Mouse (Mus musculus): ENCODE data around the gene Gm2a.

The Gm2a gene

DNA sequence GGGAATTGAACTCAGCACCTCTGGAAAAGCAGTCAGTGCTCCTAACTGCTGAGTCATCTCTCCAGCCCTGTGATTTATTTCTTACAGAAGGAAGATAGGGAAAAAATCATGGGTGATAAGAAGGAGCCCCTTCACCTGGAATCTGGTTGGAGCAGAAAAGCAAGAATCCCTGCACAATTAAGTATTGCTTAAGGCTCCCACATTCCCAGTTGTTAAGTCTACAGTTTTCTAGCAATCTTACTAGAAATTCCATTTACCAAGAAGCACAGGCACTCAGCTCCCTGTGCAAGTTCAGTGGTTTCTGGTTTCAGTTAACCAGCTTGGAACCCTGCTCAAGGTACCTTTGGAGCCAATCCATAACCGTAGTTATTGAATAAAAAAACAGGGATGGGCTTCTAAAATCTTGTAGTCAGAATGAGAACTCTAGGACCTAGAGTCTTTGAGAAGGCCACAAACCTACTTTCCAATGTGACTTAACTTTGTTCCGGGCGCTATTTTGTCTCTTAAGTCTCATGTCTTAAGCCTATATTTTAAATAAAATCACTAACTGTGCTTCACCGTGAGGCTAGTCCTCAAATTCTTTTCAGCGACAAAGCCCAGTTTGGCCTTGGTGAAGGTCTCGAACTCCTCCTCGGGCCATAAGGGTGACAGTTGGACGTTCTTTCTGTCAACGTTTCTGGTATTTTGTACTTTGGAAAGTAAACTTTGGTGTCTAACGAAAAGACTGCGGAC, 1.0 kb upstream of the Gm2a start:
- no peak for DNase-seq (ENCODE audit: low read depth, low spot score)

DNA sequence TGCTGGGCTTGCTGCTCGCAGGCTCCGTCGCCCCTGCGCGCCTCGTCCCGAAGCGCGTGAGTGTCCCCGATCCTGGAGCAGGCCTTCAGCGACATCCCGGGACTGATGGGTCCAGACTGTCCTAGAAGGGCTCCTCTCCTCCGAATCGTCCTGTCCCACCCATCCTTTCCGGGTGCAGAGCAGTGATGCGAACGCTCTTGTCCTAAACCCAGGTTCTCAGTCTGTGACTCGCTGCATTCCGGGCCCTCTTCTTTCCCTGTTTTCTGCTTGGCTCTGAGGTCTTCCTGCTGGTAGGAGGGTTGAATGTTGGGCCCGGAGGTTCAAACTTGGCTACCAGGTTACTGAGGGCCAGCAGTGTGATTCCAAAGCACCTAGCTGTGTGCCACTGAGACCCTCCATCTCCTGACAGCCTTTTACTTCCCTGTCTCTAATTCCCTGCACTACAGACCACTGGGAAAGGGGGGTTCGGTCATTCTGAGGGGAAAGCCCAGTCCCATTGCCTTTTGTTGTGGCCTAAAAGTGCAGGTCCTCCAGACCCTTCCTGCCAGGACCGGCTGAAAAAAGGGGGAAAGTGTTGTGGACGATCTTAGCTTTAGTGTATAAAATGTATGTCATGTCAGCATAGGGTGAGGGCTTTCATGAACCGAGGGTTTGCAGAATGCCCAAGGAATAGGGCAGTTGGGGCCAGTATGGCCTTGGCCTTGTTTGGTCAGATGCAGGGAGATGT, 437 bp downstream of the Gm2a start:
- no peak for DNase-seq (ENCODE audit: low read depth, low spot score)

DNA sequence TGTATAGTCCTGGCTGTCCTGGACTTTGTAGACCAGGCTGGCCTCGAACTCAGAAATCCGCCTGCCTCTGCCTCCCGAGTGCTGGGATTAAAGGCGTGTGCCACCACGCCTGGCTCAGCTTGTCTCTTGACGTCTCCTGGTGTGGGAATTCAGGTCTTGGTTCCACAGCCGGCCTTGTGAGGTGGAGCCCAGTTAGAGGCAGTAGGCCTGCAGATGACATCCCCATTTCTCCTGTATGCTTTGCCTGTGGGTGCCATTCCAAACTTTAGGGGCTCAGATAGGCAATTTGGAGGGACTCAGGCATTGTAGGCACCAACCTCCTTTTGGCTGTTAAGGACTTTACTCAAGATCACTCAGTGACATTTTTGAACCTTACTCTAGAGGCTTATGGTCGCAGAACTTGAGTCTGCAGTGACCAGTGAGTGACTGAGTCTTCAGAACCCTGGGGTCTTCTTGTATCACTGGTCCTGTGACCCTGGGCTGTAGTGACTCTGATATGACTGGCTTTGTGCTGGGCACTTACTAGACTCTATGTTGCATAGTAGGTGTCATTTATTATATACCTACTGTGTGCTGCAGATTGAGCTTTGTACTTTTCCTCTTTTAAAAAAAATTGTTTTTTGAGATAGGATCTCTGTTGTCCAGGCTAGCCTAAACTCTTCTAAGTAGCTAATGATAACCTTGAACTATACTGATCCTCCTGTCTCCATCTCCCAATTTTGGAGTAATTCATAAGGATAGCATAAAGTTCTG, 1.3 kb downstream of the Gm2a start:
- DNase-seq (ENCODE audit: low read depth, low spot score): no peak

DNA sequence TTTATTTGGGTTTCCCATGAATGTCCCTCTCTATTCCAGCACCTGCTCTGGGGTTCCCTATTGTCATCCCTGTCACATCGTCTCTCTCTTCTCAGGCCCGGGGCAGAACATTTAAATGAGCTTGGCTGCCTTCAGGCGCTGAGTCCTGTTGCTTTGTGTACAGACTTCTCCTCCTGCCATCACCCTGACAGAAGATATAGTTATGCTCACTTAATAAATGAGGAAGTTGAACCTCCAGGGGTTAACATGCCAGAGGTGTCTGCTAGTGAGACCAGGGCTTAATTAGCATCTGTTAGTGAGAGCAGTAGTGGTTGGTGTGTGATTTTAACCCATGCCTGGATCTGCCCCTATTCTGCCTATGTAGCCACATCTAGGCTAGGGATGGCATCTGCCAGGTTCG, 2.0 kb downstream of the Gm2a start:
- DNase-seq (ENCODE audit: low read depth, low spot score): no peak

DNA sequence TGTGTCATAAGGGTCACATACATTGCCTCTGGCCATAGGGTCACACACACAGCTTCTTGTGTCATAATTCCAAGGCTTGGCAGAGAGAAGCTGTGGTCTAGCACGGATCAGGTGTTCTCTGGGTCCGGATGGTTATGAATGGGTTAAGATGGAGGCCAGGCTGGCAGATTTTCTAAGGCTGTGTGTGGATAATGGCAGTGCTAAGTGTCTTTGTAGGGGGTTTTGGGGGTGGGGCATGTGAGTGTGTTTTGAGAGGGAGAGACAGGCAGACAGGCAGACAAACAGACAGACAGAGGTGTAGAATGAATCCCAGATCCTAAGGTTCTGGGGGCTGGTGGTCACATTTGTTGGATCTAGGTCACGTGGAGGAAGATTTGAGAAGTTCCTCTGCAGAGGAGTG, 4.1 kb downstream of the Gm2a start:
- no peak for DNase-seq (ENCODE audit: low read depth, low spot score)

DNA sequence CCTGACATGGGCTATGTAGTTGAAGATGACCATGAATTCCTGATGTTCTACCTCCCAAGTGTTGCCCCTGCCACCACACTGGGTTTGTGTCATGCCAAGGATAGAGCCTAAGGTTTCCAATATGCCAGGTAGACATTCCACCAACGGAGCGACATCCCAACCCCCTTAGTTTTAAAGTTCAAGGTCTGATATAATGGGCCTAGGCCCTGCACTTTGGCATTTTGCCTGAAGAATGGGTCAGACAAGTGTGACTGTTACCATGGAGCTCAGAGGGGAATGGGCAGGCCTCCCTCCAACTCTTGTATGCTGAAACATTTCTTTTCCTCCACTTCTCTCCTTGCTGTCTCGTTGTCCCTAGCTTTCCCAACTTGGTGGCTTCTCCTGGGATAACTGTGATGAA, 5.3 kb downstream of the Gm2a start:
- no peak for DNase-seq (ENCODE audit: low read depth, low spot score)

DNA sequence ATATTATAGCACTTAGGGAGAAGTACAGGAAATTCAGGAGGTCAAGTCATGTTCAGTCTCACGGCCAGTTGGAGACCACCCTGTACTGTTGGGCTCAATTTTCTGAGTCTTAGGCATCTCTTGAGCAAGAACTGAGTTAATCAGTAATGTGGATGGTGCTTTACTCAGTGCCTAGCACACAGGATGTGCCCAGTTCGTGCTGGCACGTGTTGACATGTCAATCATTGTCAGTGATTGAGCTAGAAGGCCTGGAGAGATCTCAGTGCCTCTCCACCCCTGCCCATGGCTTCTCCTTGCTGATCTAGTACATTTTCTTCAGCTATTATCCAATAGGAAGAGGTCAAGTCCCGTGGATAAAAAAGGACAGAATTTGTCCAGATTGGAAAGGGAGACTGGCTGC, 7.5 kb downstream of the Gm2a start:
- no peak for DNase-seq (ENCODE audit: low read depth, low spot score)

DNA sequence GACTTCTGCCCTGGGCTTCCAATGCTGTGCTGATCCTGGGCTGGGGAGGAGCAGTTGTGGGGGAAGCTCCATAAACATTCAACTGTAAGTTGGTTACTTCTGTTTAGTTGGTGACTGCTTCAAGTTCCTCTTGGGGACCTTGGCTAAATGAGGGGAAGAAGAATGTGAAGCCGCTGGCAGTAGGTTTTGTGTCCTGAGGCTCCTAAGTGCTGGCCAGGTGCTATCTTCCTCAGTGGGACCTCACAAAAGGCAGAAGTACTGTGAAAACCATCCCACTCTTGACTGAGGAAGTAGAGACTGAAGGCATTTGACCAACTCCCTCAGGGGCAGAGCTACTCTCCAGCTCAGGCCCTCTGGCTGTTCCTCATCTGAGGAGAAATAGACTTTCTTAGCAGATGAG, 8.7 kb downstream of the Gm2a start:
- DNase-seq (ENCODE audit: low read depth, low spot score): no peak

DNA sequence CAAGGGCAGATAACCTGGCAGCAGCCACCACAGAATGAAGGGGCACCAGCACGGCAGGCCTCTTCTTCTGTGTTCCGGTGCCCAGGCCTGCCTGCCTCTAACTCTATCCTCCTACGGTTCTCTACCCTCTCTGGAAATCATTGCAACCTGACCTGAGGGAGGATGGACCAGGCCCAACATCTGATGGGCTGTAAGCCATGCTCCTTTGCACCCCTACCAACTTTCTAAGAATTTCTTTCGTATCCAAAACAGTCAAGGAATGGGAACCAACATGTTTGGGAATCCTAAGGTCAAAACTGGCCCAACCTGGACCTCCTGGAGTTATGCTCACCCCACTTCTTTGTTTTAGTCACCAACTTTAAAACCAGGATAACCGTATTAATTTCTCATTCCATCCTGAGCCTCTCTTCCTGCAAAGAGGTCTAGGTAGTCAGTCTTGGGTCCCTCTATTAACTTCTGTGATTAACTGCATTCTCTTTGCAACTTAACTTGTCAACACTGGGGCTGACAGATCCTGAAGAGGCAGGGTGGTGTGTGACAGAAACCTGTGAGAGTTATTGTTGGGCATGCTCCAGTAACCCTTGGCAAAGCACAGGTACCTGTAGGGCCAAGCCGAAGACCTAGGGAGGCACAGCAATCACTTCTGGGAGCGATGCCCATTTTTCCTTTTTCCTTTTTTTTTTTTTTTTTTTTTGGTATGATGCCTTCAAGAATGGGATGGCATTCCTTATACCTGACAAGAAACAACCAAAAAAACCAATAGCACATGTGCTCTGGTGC, 11.8 kb downstream of the Gm2a start:
- no peak for DNase-seq (ENCODE audit: low read depth, low spot score)

DNA sequence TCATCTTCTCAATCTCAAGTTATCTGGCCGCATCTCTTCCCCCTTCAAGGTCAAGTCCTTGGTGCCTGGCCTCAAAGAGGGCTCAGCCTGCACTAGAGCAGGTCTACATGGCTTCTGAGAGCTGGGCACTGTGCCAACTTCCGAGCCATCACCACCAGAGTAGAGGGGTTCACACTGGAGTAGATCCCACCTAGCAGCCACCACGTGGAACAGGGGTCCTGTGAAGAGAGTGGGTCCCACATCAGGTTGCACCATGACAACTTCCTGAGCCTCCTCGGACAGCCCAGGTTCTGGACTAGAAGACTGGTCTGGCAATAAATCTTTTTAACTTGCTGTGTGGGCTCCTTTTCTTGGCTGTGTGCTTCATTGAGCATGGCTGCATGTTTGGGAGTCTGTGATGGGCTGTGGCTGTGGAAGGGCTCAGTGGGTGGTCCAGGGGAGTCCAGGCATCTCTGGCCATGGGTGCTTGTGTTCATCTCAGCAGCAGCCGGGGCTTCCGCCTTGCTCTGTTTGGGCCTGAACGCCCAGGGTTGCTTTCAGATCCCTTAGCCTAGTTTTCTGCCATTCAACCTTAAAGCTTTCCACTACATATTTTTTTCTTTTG, 12.8 kb downstream of the Gm2a start:
- DNase-seq (ENCODE audit: low read depth, low spot score): no peak

DNA sequence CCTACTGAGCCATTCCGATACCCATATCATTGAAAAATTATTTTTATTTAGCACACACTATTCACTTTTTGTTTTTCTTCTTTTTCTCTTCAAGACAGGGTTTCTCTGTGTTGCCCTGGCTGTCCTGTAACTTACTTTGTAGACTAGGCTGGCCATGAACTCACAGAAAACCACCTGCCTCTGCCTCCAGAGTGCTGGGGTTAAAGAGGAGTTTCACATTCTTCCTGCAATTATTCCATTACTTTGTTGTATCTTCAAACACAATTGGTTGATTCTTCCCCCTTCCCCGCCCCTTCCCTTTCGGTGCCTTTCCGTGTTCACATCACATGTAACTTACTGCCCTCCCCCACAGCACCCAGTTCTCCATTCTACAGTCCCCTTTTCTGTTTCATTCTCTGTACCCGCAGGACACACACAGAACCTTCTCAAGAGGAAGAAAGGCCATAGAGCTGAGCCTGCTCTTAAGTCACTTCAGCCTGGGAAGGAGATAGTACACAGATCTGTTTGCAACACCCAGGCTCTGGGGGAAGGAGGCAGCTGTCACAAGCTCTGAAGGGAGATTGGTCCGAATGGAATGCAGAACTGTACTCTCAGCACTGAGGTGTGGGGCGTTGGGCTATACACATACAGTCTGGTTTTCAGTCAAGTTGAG, 15.4 kb downstream of the Gm2a start:
- DNase-seq (ENCODE audit: low read depth, low spot score): peak; percentile 83

DNA sequence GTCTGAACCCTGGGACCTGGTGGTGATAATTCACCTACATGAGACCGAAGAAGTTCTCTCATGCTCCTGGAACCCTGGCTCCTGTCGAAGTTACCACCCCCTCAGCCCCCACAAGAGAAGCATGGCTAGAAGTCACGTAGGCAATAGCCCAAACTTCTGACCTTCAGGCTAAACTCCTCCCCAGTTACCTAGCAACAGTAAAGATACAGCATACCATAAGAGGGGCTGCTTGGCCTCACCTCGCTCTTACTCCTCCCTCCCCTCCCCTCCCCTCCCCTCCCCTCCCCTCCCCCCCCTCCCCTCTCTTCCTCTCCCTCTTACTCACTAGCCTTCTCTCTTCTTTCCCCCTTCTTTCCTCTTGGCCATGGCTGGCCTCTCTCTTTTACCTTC, 15.9 kb downstream of the Gm2a start:
- DNase-seq (ENCODE audit: low read depth, low spot score): peak; percentile 85

DNA sequence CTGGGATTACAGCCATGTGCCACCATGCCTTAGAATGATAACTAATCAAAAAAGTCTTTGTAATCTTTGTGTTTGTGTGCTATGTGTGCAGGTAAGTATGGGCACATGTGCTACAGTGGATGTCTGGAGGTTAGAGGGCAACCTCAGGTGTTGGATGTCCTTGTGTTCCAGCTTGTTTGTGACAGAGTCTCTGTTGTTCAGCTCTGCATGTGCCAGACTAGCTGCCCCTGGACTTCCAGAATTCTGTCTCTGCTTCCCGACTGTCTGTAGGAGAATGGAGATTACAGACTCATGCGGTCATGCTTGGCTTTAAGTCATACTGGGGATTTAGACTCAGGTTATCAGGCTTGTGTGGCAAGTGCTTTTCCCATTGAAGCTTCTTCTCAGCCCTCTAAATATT, 16.4 kb downstream of the Gm2a start:
- DNase-seq (ENCODE audit: low read depth, low spot score): peak; percentile 55

DNA sequence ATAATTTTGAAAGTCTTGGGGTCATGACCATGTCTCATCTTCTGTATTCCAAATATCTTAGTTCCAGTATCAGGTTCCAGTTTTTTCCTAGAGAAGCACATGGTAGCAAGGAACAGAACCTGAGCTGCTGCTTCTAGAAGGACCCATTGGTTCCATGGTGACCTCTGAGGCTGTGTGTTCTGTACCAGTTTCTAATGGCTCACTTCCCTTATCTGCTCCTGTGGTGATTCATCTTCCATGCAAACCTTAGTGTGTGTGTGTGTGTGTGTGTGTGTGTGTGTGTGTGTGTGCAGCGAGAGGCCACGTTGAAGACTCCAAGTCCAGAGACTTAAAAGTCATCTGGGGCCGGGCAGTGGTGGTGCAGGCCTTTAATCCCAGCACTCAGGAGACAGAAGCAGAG, 18.1 kb downstream of the Gm2a start:
- no peak for DNase-seq (ENCODE audit: low read depth, low spot score)

DNA sequence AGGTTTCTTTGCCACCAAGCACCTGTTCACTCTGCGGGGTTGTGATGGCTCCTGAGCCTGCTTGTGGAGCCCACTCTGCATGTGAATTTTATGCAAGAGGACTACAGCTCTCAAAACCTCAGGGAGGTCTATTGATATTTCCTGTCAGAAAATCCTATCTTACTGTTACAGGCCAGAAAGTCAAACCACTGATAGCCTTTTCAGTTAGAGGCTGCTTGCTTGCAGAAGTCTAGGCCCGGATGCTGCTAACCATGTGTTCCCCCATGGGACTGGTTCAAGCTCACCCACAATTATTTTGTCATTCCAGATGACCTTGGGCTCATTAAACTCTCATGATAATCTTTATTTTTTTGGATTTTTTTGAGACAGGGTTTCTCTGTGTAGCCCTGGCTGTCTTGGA, 19.1 kb downstream of the Gm2a start:
- no peak for DNase-seq (ENCODE audit: low read depth, low spot score)

DNA sequence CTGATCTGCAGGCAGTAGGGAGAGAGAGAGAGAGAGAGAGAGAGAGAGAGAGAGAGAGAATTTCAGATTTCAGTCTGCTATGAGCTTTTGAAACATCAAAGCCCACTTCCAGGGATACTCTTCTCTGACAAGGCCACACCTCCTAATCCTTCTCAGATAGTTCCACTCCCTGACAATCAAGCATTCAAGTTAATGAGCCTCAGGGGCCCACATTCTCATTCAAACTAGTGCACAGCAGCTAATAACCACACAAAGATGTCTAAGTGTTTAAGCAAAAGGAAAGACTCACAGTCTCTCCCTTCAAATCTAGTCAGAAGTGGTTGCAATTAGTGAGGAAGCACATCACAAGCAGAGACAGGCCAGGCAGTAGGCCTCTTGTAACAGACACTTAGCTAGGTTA, 22.4 kb downstream of the Gm2a start:
- DNase-seq (ENCODE audit: low read depth, low spot score): peak; percentile 53

DNA sequence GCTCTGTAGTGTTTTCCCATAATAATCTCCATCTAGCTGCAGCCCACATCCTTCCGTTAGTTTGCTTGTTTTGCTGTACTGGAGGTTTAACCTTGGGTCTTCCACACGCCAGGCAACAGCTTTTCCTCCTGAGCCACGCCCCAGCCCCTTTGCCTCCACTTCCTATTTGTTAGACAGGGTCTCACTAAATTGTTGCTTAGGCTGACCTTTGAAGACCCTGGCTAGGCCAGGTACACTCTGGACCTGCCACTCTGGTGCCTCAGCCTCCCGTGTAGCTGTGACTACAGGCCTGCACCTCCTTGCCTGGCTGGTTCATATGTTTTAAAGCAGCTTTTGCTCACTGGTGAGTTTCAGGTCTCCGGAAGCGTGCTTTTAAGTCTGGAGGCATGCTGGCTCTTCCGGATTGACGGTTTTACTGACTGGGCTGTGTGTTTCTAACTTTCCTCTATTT, 22.9 kb downstream of the Gm2a start:
- peak; percentile 64 for DNase-seq (ENCODE audit: low read depth, low spot score)

DNA sequence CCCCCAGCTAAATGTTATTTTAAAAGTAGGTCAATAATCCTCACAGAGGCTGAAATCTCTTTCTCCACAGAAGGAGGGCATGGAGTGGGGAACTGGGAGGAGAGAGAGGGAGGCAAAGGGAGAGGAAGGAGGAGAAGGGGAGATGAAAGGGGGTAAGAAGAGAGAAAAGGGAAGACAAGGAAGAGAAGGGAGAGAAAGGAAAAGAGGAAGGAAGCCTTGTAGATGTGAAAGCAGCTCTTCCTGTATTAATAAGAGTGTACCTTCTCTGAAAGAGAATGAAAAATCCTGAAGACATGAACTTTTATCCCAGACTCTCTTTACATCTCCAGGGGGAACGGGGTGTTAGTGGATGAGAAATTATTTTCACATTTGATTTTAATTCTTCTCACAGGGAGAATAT, 23.5 kb downstream of the Gm2a start:
- DNase-seq (ENCODE audit: low read depth, low spot score): no peak

DNA sequence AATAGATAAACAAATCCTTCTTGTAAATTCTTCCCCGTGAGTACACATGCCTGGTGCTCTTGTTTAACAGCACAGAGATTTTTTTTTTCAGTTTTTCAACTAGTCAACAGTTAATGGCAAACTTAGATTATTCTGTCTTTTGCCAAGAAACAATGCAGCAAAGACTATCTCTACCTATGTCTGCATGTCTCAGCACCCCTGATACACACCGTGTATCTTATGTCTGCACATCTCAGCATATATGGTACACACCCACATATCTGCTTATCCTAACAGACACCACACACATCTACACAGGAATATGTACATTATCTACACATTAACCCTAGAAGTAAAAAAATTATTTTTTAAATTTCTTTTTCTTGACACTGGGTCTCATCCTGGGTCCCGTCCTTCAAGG, 28.7 kb downstream of the Gm2a start:
- DNase-seq (ENCODE audit: low read depth, low spot score): no peak

DNA sequence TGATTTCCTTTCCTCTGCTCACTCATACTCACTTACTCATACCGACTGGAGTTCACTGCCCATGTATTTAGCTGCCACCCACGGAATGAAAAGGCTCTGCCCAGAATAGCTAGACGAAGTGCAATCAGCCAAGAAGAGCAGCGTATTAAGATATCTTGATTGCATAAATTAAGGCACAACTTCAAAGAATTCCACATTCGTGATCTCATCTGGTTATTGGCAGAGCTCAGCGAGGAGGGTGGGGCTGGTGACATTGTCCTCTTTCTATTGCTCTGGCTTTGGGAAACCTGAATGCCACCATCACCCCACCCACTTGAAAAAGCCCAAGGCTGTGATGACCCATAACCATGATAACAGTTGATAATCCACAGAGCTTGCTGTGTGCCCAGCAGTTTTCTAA, 30.0 kb downstream of the Gm2a start:
- no peak for DNase-seq (ENCODE audit: low read depth, low spot score)

DNA sequence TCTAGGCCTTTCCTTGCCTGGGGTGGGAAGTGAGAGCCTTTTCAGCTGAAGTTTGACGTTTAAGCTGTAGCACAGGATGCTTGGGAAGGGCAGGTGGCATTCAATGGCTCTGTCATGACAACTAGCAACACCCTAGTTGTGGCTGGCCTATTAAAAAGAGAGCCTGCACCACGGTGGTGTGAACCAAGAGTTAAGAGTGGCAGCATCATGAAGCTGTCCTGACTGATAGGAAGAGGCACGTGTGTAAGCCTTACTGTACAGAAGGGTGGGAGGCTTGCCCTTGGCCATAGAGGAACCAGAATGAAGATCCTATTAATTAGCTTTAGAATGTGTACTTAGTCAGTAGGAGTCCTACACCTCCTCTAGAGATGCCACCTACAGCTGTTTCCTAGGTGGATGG, 30.5 kb downstream of the Gm2a start:
- DNase-seq (ENCODE audit: low read depth, low spot score): no peak

All from R1 (cell line).